Mouse (Mus musculus) forebrain, postnatal 0 days (tissue): ENCODE data around the gene Myo18b. TPM values are rescaled to one million over a fixed set of nuclear protein-coding genes. Genes with fewer than 3 reads are reported as not detected.

ENCODE experiments used
- ATAC-seq: fragments of 200-750 bp; cut with Nextera tagmentation; 2 replicates; pipeline ENCODE4 v1.8.0; 2017; ENCODE audit warnings: mild to moderate bottlenecking, moderate library complexity
- DNase-seq: peaks from one replicate; pipeline ENCODE4 v3.0.0-alpha.2; 2015
- H3K27ac ChIP-seq: fragments of 300-500 bp; sonication (generic); 2 replicates; pipeline ENCODE4 v1.5.1; 2014; ENCODE audit warnings: low read depth, mild to moderate bottlenecking, antibody characterized with exemption, low read length, moderate library complexity, mixed read lengths
- H3K27me3 ChIP-seq: fragments of 300-500 bp; sonication (generic); 2 replicates; pipeline ENCODE4 v1.6.1; 2014; ENCODE audit warnings: mild to moderate bottlenecking, low read length, mixed read lengths; ENCODE audit not compliant: insufficient read depth
- H3K36me3 ChIP-seq: fragments of 300-500 bp; sonication (generic); 2 replicates; pipeline ENCODE4 v1.6.1; 2014; ENCODE audit warnings: mild to moderate bottlenecking, moderate library complexity; ENCODE audit not compliant: insufficient read depth
- H3K4me1 ChIP-seq: fragments of 300-500 bp; sonication (generic); 2 replicates; pipeline ENCODE4 v1.6.1; 2014; ENCODE audit warnings: antibody characterized with exemption; ENCODE audit not compliant: insufficient read depth
- H3K4me2 ChIP-seq: fragments of 300-500 bp; sonication (generic); 2 replicates; pipeline ENCODE4 v1.6.1; 2014; ENCODE audit warnings: low read depth, mild to moderate bottlenecking, moderate library complexity
- H3K4me3 ChIP-seq: fragments of 300-500 bp; sonication (generic); 2 replicates; pipeline ENCODE4 v1.5.1; 2014; ENCODE audit warnings: low read depth, low read length, mixed read lengths
- H3K9ac ChIP-seq: fragments of 300-500 bp; sonication (generic); 2 replicates; pipeline ENCODE4 v1.6.1; 2014; ENCODE audit warnings: mild to moderate bottlenecking
- H3K9me3 ChIP-seq: fragments of 300-500 bp; sonication (generic); 2 replicates; pipeline ENCODE4 v1.6.1; 2016; ENCODE audit warnings: low read length
- CTCF ChIP-seq: sonication (generic); IDR thresholded peaks from 2 replicates; pipeline ENCODE4 v1.5.1; 2016; ENCODE audit warnings: antibody characterized with exemption, control low read depth, low read depth
- WGBS: fragments of 180-500 bp; shearing (Covaris S2); extraction: QIAGEN DNeasy Blood & Tissue Kit; methylation state at CpG from one replicate; pipeline ENCODE4 v1.1.7; 2014; 5-methylcytosine and 5-hydroxymethylcytosine counted together
- polyA plus RNA-seq: library from polyadenylated mRNA; unstranded; fragments of >200 nt; fragmentation: Nextera tagmentation; extraction: Ambion mirVana; gene quantifications from 2 replicates; pipeline ENCODE4 v1.2.1, GENCODE M21; 2015
- total RNA-seq: library from RNA; depleted of rRNA; stranded (reverse); fragments of >200 nt; gene quantifications from 2 replicates; pipeline ENCODE4 v1.2.3, GENCODE M21; 2014

The Myo18b gene
- total and polyA plus RNA-seq, 2 experiments from 2014 or later = 1.6 to 2.0 TPM

GRCm38 (mm10) chr5:112748001-112748719 lies 148.0 kb downstream of the Myo18b start:
- H3K4me1 ChIP-seq = peaks cover 7% of the 10 kb centered on the region
- DNase-seq (no peak), ATAC-seq (no peak; the same call in 1 of the 2 replicates)
- no peak overlapping the region for H3K4me2 ChIP-seq
- H3K4me3 ChIP-seq = no peak overlapping the region
- 11% methylated on average over 21 of the region's 21 CpGs for WGBS
- H3K9me3 ChIP-seq = no peaks in the 10 kb centered on the region
- no peaks in the 10 kb centered on the region for H3K36me3 ChIP-seq
- H3K9ac ChIP-seq = no peak overlapping the region
- H3K27me3 ChIP-seq = no peaks in the 10 kb centered on the region
- H3K27ac ChIP-seq = no peak overlapping the region
- TF ChIP-seq CTCF = no peak

- peak; percentile 69; the same call in 1 of the 2 replicates for ATAC-seq
- no peak overlapping the region for H3K9ac ChIP-seq
- no peak for DNase-seq
These were observed 148.7 kb downstream of the Myo18b start for GRCm38 (mm10) chr5:112747306-112747930.

DNA sequence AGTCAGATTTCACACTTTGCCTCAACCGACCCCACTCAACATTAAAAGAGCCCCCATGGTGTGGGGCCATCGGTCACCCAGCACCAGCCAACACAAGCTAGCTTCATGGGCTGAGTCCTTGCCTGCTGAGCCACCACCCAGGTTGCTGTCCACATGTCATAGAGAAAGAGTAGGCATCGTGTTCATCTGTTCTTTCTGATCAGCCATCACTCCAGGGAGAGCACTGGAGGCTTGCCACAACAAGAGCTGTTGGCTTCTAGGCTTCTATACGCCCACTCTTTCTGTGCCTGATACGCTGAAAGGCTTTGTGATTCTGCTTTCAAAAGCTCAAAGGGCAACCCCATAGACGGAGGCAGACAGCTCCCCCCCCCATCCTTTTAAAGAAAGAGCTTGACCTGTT lies 151.0 kb downstream of the Myo18b start:
- Histone ChIP-seq H3K9ac (no peak overlapping the region), H3K27ac (no peak overlapping the region), H3K4me1 (peaks cover 7% of the 10 kb centered on the region), H3K4me3 (no peak overlapping the region), H3K9me3 (no peaks in the 10 kb centered on the region), H3K36me3 (no peaks in the 10 kb centered on the region), H3K27me3 (no peaks in the 10 kb centered on the region), H3K4me2 (no peak overlapping the region)
- ATAC-seq (no peak), DNase-seq (no peak)
- 57% methylated on average over 6 of the region's 6 CpGs for WGBS
- TF ChIP-seq CTCF = no peak

More at GRCm38 (mm10) chr5:112747306-112747930, 148.7 kb downstream of the Myo18b start:
- Histone ChIP-seq H3K27me3 (no peaks in the 10 kb centered on the region), H3K4me3 (no peak overlapping the region), H3K36me3 (no peaks in the 10 kb centered on the region), H3K27ac (no peak overlapping the region), H3K9me3 (no peaks in the 10 kb centered on the region), H3K4me2 (no peak overlapping the region), H3K4me1 (peaks cover 7% of the 10 kb centered on the region)
- 22% methylated on average over 8 of the region's 8 CpGs for whole genome bisulfite sequencing
- TF ChIP-seq CTCF = no peak

DNA sequence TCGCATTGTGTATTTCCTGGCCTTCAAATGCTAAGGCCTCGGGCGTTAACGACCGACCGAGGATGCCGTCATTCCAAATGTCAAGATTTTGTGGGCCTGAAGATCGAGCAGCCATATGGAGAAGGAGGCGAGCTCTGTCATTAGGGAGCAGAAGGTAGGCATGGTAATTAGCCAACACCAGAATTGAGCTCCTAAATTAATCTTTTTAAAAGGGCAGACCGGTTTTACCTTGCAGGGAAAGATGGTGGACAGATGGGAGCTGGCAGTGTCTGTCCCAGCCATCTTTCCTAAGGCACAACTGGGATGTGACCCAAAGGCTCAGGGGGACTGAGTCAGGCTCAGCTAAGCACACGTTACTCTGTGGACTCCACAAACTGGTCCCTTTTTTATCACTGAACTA lies 151.6 kb downstream of the Myo18b start:
- H3K36me3 ChIP-seq = no peaks in the 10 kb centered on the region
- 63% methylated on average over 11 of the region's 11 CpGs for WGBS
- no peaks in the 10 kb centered on the region for H3K27me3 ChIP-seq
- no peak overlapping the region for H3K27ac ChIP-seq
- DNase-seq (no peak), ATAC-seq (no peak)
- H3K4me2 ChIP-seq = no peak overlapping the region
- H3K9ac ChIP-seq = no peak overlapping the region
- no peak overlapping the region for H3K4me3 ChIP-seq
- no peaks in the 10 kb centered on the region for H3K9me3 ChIP-seq
- TF ChIP-seq CTCF = no peak
- peaks cover 7% of the 10 kb centered on the region for H3K4me1 ChIP-seq

DNA sequence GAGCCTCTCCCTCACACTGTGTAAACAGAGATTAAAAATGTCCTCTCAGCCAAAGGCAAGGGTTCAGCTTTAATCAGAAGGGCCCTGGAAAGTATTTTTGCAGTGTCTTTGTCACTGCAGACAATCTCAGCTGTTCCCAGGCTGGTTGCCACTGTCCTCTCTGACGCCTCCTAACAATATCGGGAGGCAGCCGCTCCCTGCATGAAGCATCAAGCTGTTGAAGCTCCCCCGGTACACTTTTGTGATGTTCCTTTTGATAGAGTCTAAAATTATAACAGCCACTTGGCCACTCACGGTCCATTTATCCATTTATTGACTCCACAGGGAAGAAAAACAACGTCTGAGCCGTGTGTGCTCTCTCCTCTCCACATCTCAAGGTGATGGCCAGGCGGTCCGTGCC lies 153.0 kb downstream of the Myo18b start:
- WGBS = 64% methylated on average over 9 of the region's 9 CpGs

DNA sequence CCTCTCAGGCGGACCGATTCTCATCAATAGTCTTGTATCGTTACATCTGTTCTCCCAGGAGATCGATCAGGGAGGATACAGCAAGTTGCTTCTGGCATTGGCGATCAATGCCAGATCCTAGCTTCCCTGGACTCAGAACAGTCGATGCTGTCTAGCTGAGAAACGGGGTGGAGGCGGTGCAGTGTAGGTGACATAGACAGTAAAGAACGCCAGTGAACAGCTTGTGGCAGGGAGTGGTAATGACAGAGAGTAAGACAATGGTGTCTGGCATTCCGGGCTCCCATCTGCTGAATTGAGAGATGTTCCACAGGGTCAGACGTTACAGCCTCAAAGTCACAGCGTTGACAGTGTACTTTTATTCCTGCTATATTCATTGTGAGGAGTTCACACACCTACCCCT lies 155.5 kb downstream of the Myo18b start:
- Histone ChIP-seq H3K9me3 (no peaks in the 10 kb centered on the region), H3K27me3 (no peaks in the 10 kb centered on the region), H3K4me2 (no peak overlapping the region), H3K4me3 (no peak overlapping the region), H3K9ac (no peak overlapping the region), H3K27ac (no peak overlapping the region), H3K36me3 (no peaks in the 10 kb centered on the region), H3K4me1 (peaks cover 2% of the 10 kb centered on the region; the same call in 1 of the 2 replicates)
- TF ChIP-seq CTCF = peak; percentile 67
- DNase-seq (peak; percentile 59), ATAC-seq (peak; percentile 85)
- 67% methylated on average over 12 of the region's 12 CpGs for WGBS

More for the DNA sequence above, 153.0 kb downstream of the Myo18b start:
- H3K27me3 ChIP-seq = no peaks in the 10 kb centered on the region
- no peaks in the 10 kb centered on the region for H3K36me3 ChIP-seq
- no peak overlapping the region for H3K27ac ChIP-seq
- ATAC-seq (no peak), DNase-seq (no peak)
- no peak overlapping the region for H3K4me2 ChIP-seq
- no peaks in the 10 kb centered on the region for H3K9me3 ChIP-seq
- no peak for TF ChIP-seq CTCF
- no peak overlapping the region for H3K4me3 ChIP-seq
- H3K4me1 ChIP-seq = peaks cover 3% of the 10 kb centered on the region
- no peak overlapping the region for H3K9ac ChIP-seq

DNA sequence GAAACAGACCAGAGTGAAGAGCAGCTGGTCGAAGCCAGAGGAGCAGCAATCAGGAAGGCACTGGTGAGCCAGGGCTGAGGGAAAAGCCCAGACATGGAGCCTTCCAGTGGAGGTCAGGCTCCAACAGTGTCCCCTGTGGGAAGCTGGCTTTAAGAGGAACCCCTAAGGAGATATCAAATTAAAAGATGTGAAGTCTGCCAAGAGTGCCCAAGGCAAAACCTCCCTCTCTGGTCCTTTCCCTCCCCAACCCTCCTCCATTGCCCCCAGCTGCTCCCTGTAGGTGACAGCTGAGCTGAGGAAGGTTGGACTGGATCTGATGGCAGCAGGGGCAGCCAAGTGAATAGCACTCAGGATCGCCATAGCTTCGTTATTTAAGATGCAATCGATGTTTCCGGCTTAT lies 161.1 kb downstream of the Myo18b start:
- WGBS = 76% methylated on average over 5 of the region's 5 CpGs
- TF ChIP-seq CTCF = no peak
- DNase-seq (no peak), ATAC-seq (no peak)
- no peaks in the 10 kb centered on the region for H3K36me3 ChIP-seq
- H3K9ac ChIP-seq = no peak overlapping the region
- H3K27ac ChIP-seq = no peak overlapping the region
- no peaks in the 10 kb centered on the region for H3K9me3 ChIP-seq
- no peak overlapping the region for H3K4me2 ChIP-seq
- H3K4me3 ChIP-seq = no peak overlapping the region
- 0 out of 2 replicates have a peak, but pooled peaks cover 2% of the 10 kb centered on the region for H3K4me1 ChIP-seq
- H3K27me3 ChIP-seq = no peaks in the 10 kb centered on the region
